Comparison of ENCODE assay signal across 27 mouse cellular contexts in the genomic region with DNA sequence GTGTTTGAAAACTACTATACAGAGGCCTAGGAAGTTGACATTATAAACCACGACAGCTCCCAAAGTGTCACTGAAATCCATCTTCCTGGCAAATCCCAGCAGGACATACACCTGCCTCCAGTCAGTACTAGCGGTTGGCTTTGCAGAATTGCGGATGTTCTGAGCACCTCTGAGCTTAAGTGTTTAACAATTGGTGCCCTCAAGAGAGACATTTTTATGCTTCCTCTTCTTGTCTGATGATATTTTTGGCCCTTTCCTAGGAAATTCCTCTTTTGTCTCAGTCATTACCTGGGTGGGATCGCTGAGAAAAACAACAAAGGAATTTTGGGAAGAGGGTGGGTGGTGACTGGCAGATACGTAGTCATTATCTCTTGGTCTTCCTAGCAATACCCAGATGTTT. TPM values are rescaled to one million over a fixed set of nuclear protein-coding genes. Genes with fewer than 3 reads are reported as not detected.
DNase-seq lines count a peak whose midpoint lies in the region; ATAC-seq and TF ChIP-seq lines count a peak whose summit lies in the region.
"Had no signal": no experiment of that assay in that cellular context is flagged by ENCODE, and none has a peak within 500 bp of the region (broad histone marks: within the 10 kb centered on the region; RNA-seq: fewer than 3 reads in every experiment).

No protein-coding gene starts in this region.

- no peaks in the 10 kb centered on the region for H3K9me3 ChIP-seq in heart, embryonic 12.5 days (replicated peaks)
- H3K9me3 ChIP-seq in kidney, embryonic 16.5 days (ENCODE audit: low read length) = no peaks in the 10 kb centered on the region
- H3K9me3 ChIP-seq in stomach, embryonic 14.5 days (ENCODE audit: control insufficient read depth, low read depth, low read length) = no peaks in the 10 kb centered on the region
- no peaks in the 10 kb centered on the region for H3K9me3 ChIP-seq in stomach, postnatal 0 days (ENCODE audit: control insufficient read depth, low read length)

- H3K4me3 ChIP-seq in heart, embryonic 12.5 days = no peak overlapping the region
- no peak overlapping the region for H3K4me3 ChIP-seq in kidney, embryonic 16.5 days (ENCODE audit: low read length)
- H3K4me3 ChIP-seq in stomach, embryonic 14.5 days (ENCODE audit: low read depth, low read length) = no peak overlapping the region
- H3K4me3 ChIP-seq in stomach, postnatal 0 days (ENCODE audit: low read depth, low read length) = no peak overlapping the region

- H3K27me3 ChIP-seq in heart, embryonic 12.5 days (replicated peaks) = no peaks in the 10 kb centered on the region
- H3K27me3 ChIP-seq in kidney, embryonic 16.5 days (ENCODE audit: insufficient read depth, low read length) = no peaks in the 10 kb centered on the region
- H3K27me3 ChIP-seq in stomach, embryonic 14.5 days (ENCODE audit: control insufficient read depth, insufficient read depth, low read length) = no peaks in the 10 kb centered on the region
- H3K27me3 ChIP-seq in stomach, postnatal 0 days (ENCODE audit: control insufficient read depth, insufficient read depth, low read length) = no peaks in the 10 kb centered on the region

- H3K27ac ChIP-seq in heart, embryonic 12.5 days (ENCODE audit: poor library complexity, severe bottlenecking) = peak overlapping the region; percentile 3; the same call in 1 of the 2 replicates
- no peak overlapping the region for H3K27ac ChIP-seq in kidney, embryonic 16.5 days (ENCODE audit: low read length)
- H3K27ac ChIP-seq in stomach, embryonic 14.5 days (ENCODE audit: low read length) = no peak overlapping the region; the same call in 1 of the 2 replicates
- no peak overlapping the region for H3K27ac ChIP-seq in stomach, postnatal 0 days (replicated peaks)
- H3K27ac ChIP-seq: kidney, postnatal 0 days; liver, embryonic 14.5 days had no signal

- no peak for TF ChIP-seq CTCF in stomach, postnatal 0 days (IDR thresholded peaks at IDR 0.05; ENCODE audit: low read depth)

- ATAC-seq in heart, embryonic 12.5 days (ENCODE audit: insufficient number of reproducible peaks, low FRiP score) = no peak
- ATAC-seq in kidney, embryonic 16.5 days (ENCODE audit: low FRiP score, low TSS enrichment) = no peak
- 0 out of 2 replicates have a peak, but pooled peaks have one; percentile 23 for ATAC-seq in stomach, embryonic 14.5 days (ENCODE audit: insufficient number of reproducible peaks, insufficient read depth, low FRiP score, low read depth)
- no peak for ATAC-seq in stomach, postnatal 0 days (ENCODE audit: low FRiP score, low TSS enrichment)
- ATAC-seq: activated CD4-positive, CD25-positive, alpha-beta regulatory T cell, adult 4 months; CD4-positive, CD25-positive, alpha-beta regulatory T cell, adult 4 months; forebrain, embryonic 14.5 days; hindbrain, embryonic 16.5 days had no signal

- peaks cover 11% of the 10 kb centered on the region for H3K36me3 ChIP-seq in heart, embryonic 12.5 days
- no peaks in the 10 kb centered on the region for H3K36me3 ChIP-seq in kidney, embryonic 16.5 days (ENCODE audit: insufficient read depth, low read length)
- no peaks in the 10 kb centered on the region for H3K36me3 ChIP-seq in stomach, embryonic 14.5 days (ENCODE audit: control insufficient read depth, insufficient read depth, low read length)
- no peaks in the 10 kb centered on the region for H3K36me3 ChIP-seq in stomach, postnatal 0 days (ENCODE audit: control insufficient read depth, insufficient read depth, low read length)

- TF ChIP-seq EP300 in stomach, postnatal 0 days (optimal IDR thresholded peaks at IDR 0.05) = no peak

- DNase-seq in heart, adult 18-20 months = no peak
- peak; percentile 23 for DNase-seq in kidney, adult 11 months
- DNase-seq in stomach, postnatal 0 days (ENCODE audit: low spot score) = no peak
- no peak for DNase-seq in cerebellum, postnatal 4 days (ENCODE audit: low spot score in 2 of 2)
- DNase-seq: adrenal gland, adult 2 months; adrenal gland, postnatal 36 days; cerebellum, adult 8-10 months; cerebellum, postnatal 25 days; gastrocnemius, postnatal 36 days; layer of hippocampus, postnatal 36 days; left cerebral cortex, postnatal 4 days; liver; lung, adult 2 months; lung, postnatal 10 days; midbrain, embryonic 14.5 days; thymus, adult 18-20 months; thymus, postnatal 25 days had no signal

- peaks cover 43% of the 10 kb centered on the region for H3K4me1 ChIP-seq in heart, embryonic 12.5 days (replicated peaks)
- H3K4me1 ChIP-seq in kidney, embryonic 16.5 days (ENCODE audit: insufficient read depth, low read length) = peaks cover 26% of the 10 kb centered on the region
- peaks cover 26% of the 10 kb centered on the region; the same call in 1 of the 2 replicates for H3K4me1 ChIP-seq in stomach, embryonic 14.5 days (ENCODE audit: control insufficient read depth, insufficient read depth, low read length)
- H3K4me1 ChIP-seq in stomach, postnatal 0 days (replicated peaks; ENCODE audit: control insufficient read depth, insufficient read depth) = peaks cover 2% of the 10 kb centered on the region; the same call in 1 of the 2 replicates

- no peak overlapping the region for H3K9ac ChIP-seq in heart, embryonic 12.5 days
- no peak overlapping the region for H3K9ac ChIP-seq in kidney, embryonic 16.5 days (replicated peaks; ENCODE audit: low read length)
- H3K9ac ChIP-seq in stomach, embryonic 14.5 days (replicated peaks; ENCODE audit: low read depth, low read length) = no peak overlapping the region
- no peak overlapping the region for H3K9ac ChIP-seq in stomach, postnatal 0 days (ENCODE audit: low read length)
- H3K9ac ChIP-seq: liver, embryonic 14.5 days had no signal

- 62% methylated on average over 5 of the region's 5 CpGs for WGBS in heart, embryonic 12.5 days
- 56% methylated on average over 5 of the region's 5 CpGs for WGBS in kidney, embryonic 16.5 days
- WGBS in stomach, embryonic 14.5 days = 37% methylated on average over 5 of the region's 5 CpGs
- 51% methylated on average over 5 of the region's 5 CpGs for WGBS in stomach, postnatal 0 days

- no peak overlapping the region for H3K4me2 ChIP-seq in heart, embryonic 12.5 days
- H3K4me2 ChIP-seq in kidney, embryonic 16.5 days (replicated peaks; ENCODE audit: low read depth, low read length) = no peak overlapping the region
- H3K4me2 ChIP-seq in stomach, embryonic 14.5 days (replicated peaks; ENCODE audit: low read depth, low read length) = no peak overlapping the region
- no peak overlapping the region for H3K4me2 ChIP-seq in stomach, postnatal 0 days (replicated peaks; ENCODE audit: low read depth)

RNA-seq across cellular contexts. Expression of gene Lama4, which starts 14.4 kb away (rescaled TPM):
- polyA plus RNA-seq in heart, embryonic 12.5 days (2016; fragmentation: Nextera tagmentation; extraction: Ambion mirVana) = 144 and 158 TPM in 2 replicates
- total RNA-seq in heart, adult 18-20 months (2021) = 10 to 100 TPM; 47.2 to 52.0 TPM
- 72.3 and 78.7 TPM in 2 replicates for polyA plus RNA-seq in kidney, embryonic 16.5 days (2015; fragmentation: Nextera tagmentation; extraction: Ambion mirVana)
- polyA plus RNA-seq in stomach, embryonic 14.5 days (2014; fragmentation: Nextera tagmentation; extraction: Ambion mirVana) = 68.9 and 72.8 TPM in 2 replicates
- 27.6 and 28.9 TPM in 2 replicates for polyA plus RNA-seq in stomach, postnatal 0 days (2015; fragmentation: Nextera tagmentation; extraction: Ambion mirVana)
- total RNA-seq: monocyte, adult 5-6 weeks had no signal
